Mouse (Mus musculus) 416B (cell line): ENCODE data around the gene Upp1.

ENCODE experiments used
- DNase-seq: peaks from one replicate; pipeline ENCODE4 v3.0.0; 2011; ENCODE audit warnings: low read depth

The Upp1 gene

GRCm38 (mm10) chr11:9159953-9160352 is 42.0 kb downstream of the Upp1 start:
- no peak for DNase-seq

GRCm38 (mm10) chr11:9167331-9167730 is 49.4 kb downstream of the Upp1 start:
- no peak for DNase-seq

DNA sequence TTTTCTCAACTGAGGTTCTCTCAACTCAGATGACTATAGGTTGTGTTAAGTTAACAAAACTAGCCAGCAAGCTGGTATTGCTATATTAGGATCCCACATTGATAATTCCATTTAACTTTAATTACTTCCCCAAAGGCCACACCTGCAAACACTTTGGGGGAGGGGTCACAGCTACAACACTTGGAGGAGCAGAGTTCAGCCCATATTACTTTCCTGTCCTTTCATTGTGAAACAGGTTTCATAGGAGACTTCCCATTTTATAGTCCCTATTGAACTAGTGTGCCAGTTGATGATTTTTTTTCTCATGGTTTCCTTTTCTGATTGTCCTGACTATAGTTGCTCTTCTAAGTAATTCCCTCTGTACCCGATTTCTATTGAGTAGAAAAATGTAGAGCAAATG is 63.6 kb downstream of the Upp1 start:
- DNase-seq, result no peak
